Mouse (Mus musculus) liver, adult 2 months (tissue): ENCODE measurements around the gene Med9.

Experiments
- CTCF ChIP-seq: fragments of 200-500 bp; IDR thresholded peaks from 2 replicates; pipeline ENCODE4 v1.5.1; 2011; ENCODE audit warnings: low read depth, low read length, control low read depth
- POLR2A ChIP-seq: fragments of 200-500 bp; IDR thresholded peaks from 2 replicates; pipeline ENCODE4 v1.6.1; 2011; ENCODE audit warnings: low read length, control low read depth; ENCODE audit not compliant: insufficient read depth; ENCODE audit errors: extremely low read depth

DNA sequence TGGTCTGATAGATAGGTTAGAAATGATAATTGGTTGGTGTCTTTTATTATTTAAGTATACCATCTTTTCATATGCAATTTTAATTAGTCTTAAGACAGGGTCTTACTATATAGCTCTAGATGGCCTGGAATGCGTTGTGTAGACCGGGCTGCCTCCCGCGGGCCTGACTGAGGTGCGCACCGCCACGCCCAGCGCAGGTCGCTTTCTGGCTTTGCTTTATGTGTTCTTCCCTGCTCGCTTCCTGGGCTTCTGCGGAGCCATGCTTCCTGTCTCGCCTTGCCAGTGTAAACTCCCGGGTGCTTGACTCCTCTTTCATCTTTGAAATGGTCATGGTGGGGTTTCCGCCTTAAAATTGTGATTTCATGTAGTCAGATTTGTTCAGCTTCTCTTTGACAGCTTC, 4.9 kb downstream of the Med9 start:
- TF ChIP-seq POLR2A (no peak), CTCF (no peak)
